Mouse (Mus musculus) adrenal gland, postnatal 25 days (tissue): ENCODE results near the gene Adcy3. TPM values are rescaled to one million over a fixed set of nuclear protein-coding genes. Genes with fewer than 3 reads are reported as not detected.

Source experiments
- DNase-seq: peaks from one replicate; pipeline ENCODE4 v3.0.0; 2021; ENCODE audit warnings: mixed read lengths
- total RNA-seq: library from RNA; stranded (reverse); gene quantifications from 2 replicates; pipeline ENCODE4 v1.2.3, GENCODE M21; 2021

The Adcy3 gene
- total RNA-seq, 1 experiment from 2014 or later = 28.3 TPM

- DNase-seq = no peak
Observed at GRCm38 (mm10) chr12:4243805-4244204, 110.9 kb downstream of the Adcy3 start.

- DNase-seq = no peak
Observed at GRCm38 (mm10) chr12:4245742-4246141, 112.8 kb downstream of the Adcy3 start.

DNA sequence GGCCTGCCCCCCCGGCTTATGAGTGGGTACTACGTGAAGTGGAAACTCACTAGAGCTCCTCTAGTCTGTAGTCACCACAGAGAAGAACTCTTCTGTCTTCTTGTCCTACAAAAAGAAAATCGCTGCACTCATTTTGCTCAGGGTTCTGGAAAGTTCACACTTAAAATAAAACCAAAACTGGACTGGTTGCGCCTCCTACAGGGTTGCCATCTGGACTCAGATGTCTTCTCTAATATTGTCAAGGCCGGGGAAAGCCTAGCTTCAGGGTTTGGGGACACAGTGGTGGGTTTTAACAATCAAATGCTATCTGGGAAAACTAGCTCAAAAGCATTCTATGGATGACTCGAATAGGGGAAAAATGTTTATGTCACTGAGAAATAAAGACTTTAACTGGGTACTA, 116.9 kb downstream of the Adcy3 start:
- DNase-seq = no peak

GRCm38 (mm10) chr12:4252742-4253655, 120.1 kb downstream of the Adcy3 start:
- DNase-seq = no peak

Other genes with a start within 250 kb of the Adcy3 start
- gene Pomc, start 178.2 kb upstream of the Adcy3 start, total RNA-seq = 1.00 and 1.3 TPM in 2 replicates
- 2.7 and 3.0 TPM in 2 replicates for gene Efr3b, start 94.2 kb upstream of the Adcy3 start, total RNA-seq
- 4.1 and 4.7 TPM in 2 replicates for gene Dnajc27, start 50.5 kb upstream of the Adcy3 start, total RNA-seq
- gene Ptrhd1, start 100.9 kb downstream of the Adcy3 start, total RNA-seq = 7.4 and 7.6 TPM in 2 replicates
- gene Cenpo, start 101.2 kb downstream of the Adcy3 start, total RNA-seq = 9.6 and 10.2 TPM in 2 replicates